Mouse (Mus musculus) lung, postnatal 0 days (tissue): ENCODE measurements at regions not wholly inside any gene's neighbourhood (a gene's known extent, or its start where the extent isn't known, plus 50 kb on each side); places are given as distances from the start of the nearest gene placed in this dataset.

Experiments
- ATAC-seq: fragments of 200-750 bp; cut with Nextera tagmentation; 2 replicates; pipeline ENCODE4 v1.8.0; 2017; ENCODE audit warnings: moderate library complexity
- DNase-seq: peaks from one replicate; pipeline ENCODE4 v3.0.0-alpha.2; 2016; ENCODE audit warnings: low spot score
- H3K27ac ChIP-seq: fragments of 300-500 bp; sonication (generic); 2 replicates; pipeline ENCODE4 v1.5.1; 2014; ENCODE audit warnings: antibody characterized with exemption, mild to moderate bottlenecking, low read length, mixed read lengths
- H3K27me3 ChIP-seq: fragments of 300-500 bp; sonication (generic); replicated peaks from 2 replicates; pipeline ENCODE4 v1.6.1; 2014; ENCODE audit warnings: low read length, mixed read lengths; ENCODE audit not compliant: insufficient read depth
- H3K36me3 ChIP-seq: fragments of 300-500 bp; sonication (generic); 2 replicates; pipeline ENCODE4 v1.6.1; 2014; ENCODE audit warnings: low read length, mixed read lengths; ENCODE audit not compliant: insufficient read depth
- H3K4me1 ChIP-seq: fragments of 300-500 bp; sonication (generic); 2 replicates; pipeline ENCODE4 v1.6.1; 2014; ENCODE audit warnings: antibody characterized with exemption, low read depth, low read length, mixed read lengths; ENCODE audit not compliant: insufficient read depth
- H3K4me2 ChIP-seq: fragments of 300-500 bp; sonication (generic); replicated peaks from 2 replicates; pipeline ENCODE4 v1.6.1; 2014; ENCODE audit warnings: low read depth, mild to moderate bottlenecking, low read length, moderate library complexity, mixed read lengths
- H3K4me3 ChIP-seq: fragments of 300-500 bp; sonication (generic); 2 replicates; pipeline ENCODE4 v1.5.1; 2014; ENCODE audit warnings: low read depth, low read length
- H3K9ac ChIP-seq: fragments of 300-500 bp; sonication (generic); replicated peaks from 2 replicates; pipeline ENCODE4 v1.6.1; 2014; ENCODE audit warnings: low read depth, mild to moderate bottlenecking
- H3K9me3 ChIP-seq: fragments of 300-500 bp; sonication (generic); 2 replicates; pipeline ENCODE4 v1.6.1; 2016; ENCODE audit warnings: low read length, mixed read lengths
- CTCF ChIP-seq: IDR thresholded peaks from 2 replicates; pipeline ENCODE4 v1.5.1; 2016; ENCODE audit warnings: antibody characterized with exemption, mild to moderate bottlenecking
- EP300 ChIP-seq: IDR thresholded peaks from 2 replicates; pipeline ENCODE4 v1.6.1; 2016; ENCODE audit warnings: antibody characterized with exemption, mild to moderate bottlenecking, control low read depth
- WGBS: fragments of 180-500 bp; shearing (Covaris S2); extraction: QIAGEN DNeasy Blood & Tissue Kit; methylation state at CpG from one replicate; pipeline ENCODE4 v1.1.7; 2014; 5-methylcytosine and 5-hydroxymethylcytosine counted together

GRCm38 (mm10) chr16:5431111-5431510 is 175.3 kb upstream of the Eef2kmt start:
- Histone ChIP-seq H3K4me2 (no peak overlapping the region), H3K9me3 (no peaks in the 10 kb centered on the region), H3K27me3 (no peaks in the 10 kb centered on the region), H3K27ac (no peak overlapping the region), H3K4me3 (no peak overlapping the region), H3K4me1 (no peaks in the 10 kb centered on the region), H3K36me3 (no peaks in the 10 kb centered on the region), H3K9ac (no peak overlapping the region)
- TF ChIP-seq EP300 (no peak), CTCF (no peak)
- WGBS: 34% methylated on average over 3 of the region's 3 CpGs
- DNase-seq (no peak), ATAC-seq (peak; percentile 35; the same call in 1 of the 2 replicates)

GRCm38 (mm10) chr16:5429466-5429865 is 173.7 kb upstream of the Eef2kmt start:
- H3K27me3 ChIP-seq: no peaks in the 10 kb centered on the region

GRCm38 (mm10) chr16:5425908-5426307 is 170.1 kb upstream of the Eef2kmt start:
- no peaks in the 10 kb centered on the region for H3K4me1 ChIP-seq
- no peak for TF ChIP-seq CTCF
- ATAC-seq (no peak), DNase-seq (no peak)
- no peak overlapping the region for H3K4me2 ChIP-seq
- no peak overlapping the region for H3K27ac ChIP-seq
- 73% methylated on average over 2 of the region's 2 CpGs for WGBS
- H3K9me3 ChIP-seq: no peaks in the 10 kb centered on the region
- H3K9ac ChIP-seq: no peak overlapping the region
- no peak overlapping the region for H3K4me3 ChIP-seq
- H3K36me3 ChIP-seq: no peaks in the 10 kb centered on the region
- H3K27me3 ChIP-seq: no peaks in the 10 kb centered on the region

More at GRCm38 (mm10) chr16:5429466-5429865, 173.7 kb upstream of the Eef2kmt start:
- 70% methylated on average over 2 of the region's 2 CpGs for WGBS
- H3K9me3 ChIP-seq: no peaks in the 10 kb centered on the region
- DNase-seq: no peak
- H3K9ac ChIP-seq: no peak overlapping the region
- H3K27ac ChIP-seq: no peak overlapping the region
- no peak for ATAC-seq
- no peaks in the 10 kb centered on the region for H3K36me3 ChIP-seq
- H3K4me3 ChIP-seq: no peak overlapping the region
- TF ChIP-seq CTCF (no peak), EP300 (no peak)
- no peak overlapping the region for H3K4me2 ChIP-seq
- no peaks in the 10 kb centered on the region for H3K4me1 ChIP-seq

GRCm38 (mm10) chr16:5422041-5422440 is 166.3 kb upstream of the Eef2kmt start:
- Histone ChIP-seq H3K4me3 (no peak overlapping the region), H3K4me2 (no peak overlapping the region), H3K27me3 (no peaks in the 10 kb centered on the region), H3K9ac (no peak overlapping the region), H3K27ac (no peak overlapping the region), H3K4me1 (no peaks in the 10 kb centered on the region), H3K9me3 (no peaks in the 10 kb centered on the region), H3K36me3 (no peaks in the 10 kb centered on the region)
- WGBS: 85% methylated on average over 6 of the region's 6 CpGs
- no peak for TF ChIP-seq CTCF
- TF ChIP-seq EP300: no peak
- DNase-seq (no peak), ATAC-seq (no peak)

- ATAC-seq: no peak
- no peaks in the 10 kb centered on the region for H3K9me3 ChIP-seq
- WGBS: 70% methylated on average over 5 of the region's 5 CpGs
- no peak overlapping the region for H3K4me3 ChIP-seq
- H3K9ac ChIP-seq: no peak overlapping the region
- no peak overlapping the region for H3K4me2 ChIP-seq
- no peaks in the 10 kb centered on the region for H3K4me1 ChIP-seq
- no peak overlapping the region for H3K27ac ChIP-seq
- no peak for TF ChIP-seq EP300
- TF ChIP-seq CTCF: no peak
- DNase-seq: no peak
- no peaks in the 10 kb centered on the region for H3K27me3 ChIP-seq
- H3K36me3 ChIP-seq: no peaks in the 10 kb centered on the region
Observed at GRCm38 (mm10) chr16:5421591-5421990, 165.8 kb upstream of the Eef2kmt start.

GRCm38 (mm10) chr16:5419467-5419866 is 163.7 kb upstream of the Eef2kmt start:
- no peak for DNase-seq
- no peak for TF ChIP-seq EP300
- no peak for TF ChIP-seq CTCF
- H3K4me1 ChIP-seq: no peaks in the 10 kb centered on the region
- no peak overlapping the region for H3K4me2 ChIP-seq
- H3K27me3 ChIP-seq: no peaks in the 10 kb centered on the region
- ATAC-seq: no peak
- no peaks in the 10 kb centered on the region for H3K9me3 ChIP-seq
- WGBS: 72% methylated on average over 3 of the region's 3 CpGs
- H3K9ac ChIP-seq: no peak overlapping the region
- no peak overlapping the region for H3K27ac ChIP-seq
- H3K36me3 ChIP-seq: no peaks in the 10 kb centered on the region
- no peak overlapping the region for H3K4me3 ChIP-seq
